Mouse (Mus musculus) erythroblast, embryonic 14.5 days (primary cell): ENCODE measurements around the gene Fam89b.

Source experiments
- GATA1 ChIP-seq: IDR thresholded peaks from 2 replicates; pipeline ENCODE4 v1.6.1; 2012; ENCODE audit warnings: low read length, inconsistent platforms, mixed read lengths
- TAL1 ChIP-seq: IDR thresholded peaks from 3 replicates; pipeline ENCODE4 v1.6.1; 2012; ENCODE audit warnings: low read length, inconsistent platforms, mixed read lengths

- no peak for TF ChIP-seq GATA1
- no peak for TF ChIP-seq TAL1
Observed at GRCm38 (mm10) chr19:5731264-5731978, 2.0 kb upstream of the Fam89b start.
